Mouse (Mus musculus): ENCODE results near the gene Zkscan4. TPM values are rescaled to one million over a fixed set of nuclear protein-coding genes. Genes with fewer than 3 reads are reported as not detected.

Gene Zkscan4
- polyA plus RNA-seq, 2 experiments from 2014 or later: not detected

GRCm38 (mm10) chr13:21530136-21530535, 51.4 kb downstream of the Zkscan4 start:
- ATAC-seq: no peak

GRCm38 (mm10) chr13:21530781-21531201, 52.1 kb downstream of the Zkscan4 start, which contains the start of gene Zkscan8:
TSS of gene Zkscan8 (minus strand) at chr13:21531120.
- ATAC-seq: peak; percentile 99

Other genes with a start within 250 kb of the Zkscan4 start
- gene Gpx5, start 186.2 kb upstream of the Zkscan4 start, polyA plus RNA-seq (2017; shearing (Covaris generic)): not detected
- gene Gpx6, start 166.8 kb upstream of the Zkscan4 start, polyA plus RNA-seq (2017; shearing (Covaris generic)): not detected
- not detected for gene Olfr1367, start 132.0 kb upstream of the Zkscan4 start, polyA plus RNA-seq (2017; shearing (Covaris generic))
- gene Zscan12, start 116.1 kb upstream of the Zkscan4 start, polyA plus RNA-seq (2017; shearing (Covaris generic)): 10 to 100 TPM in 1 of 2 experiments, 1 to 10 TPM in 1; 7.7 to 10.6 TPM
- gene Zkscan3, start 76.2 kb upstream of the Zkscan4 start, polyA plus RNA-seq (2017; shearing (Covaris generic)): 10 to 100 TPM; 31.1 to 45.5 TPM
- gene Pgbd1, start 37.8 kb upstream of the Zkscan4 start, polyA plus RNA-seq (2017; shearing (Covaris generic)): 1 to 10 TPM; 1.3 to 1.7 TPM
- 10 to 100 TPM; 78.3 to 80.7 TPM for gene Zscan26, start 25.2 kb upstream of the Zkscan4 start, polyA plus RNA-seq (2017; shearing (Covaris generic))
- gene Nkapl, start 10.4 kb upstream of the Zkscan4 start, polyA plus RNA-seq (2017; shearing (Covaris generic)): under 1 TPM in 1 of 2 experiments, not detected in 1; 0.36 TPM
- gene Gm10065, start 534 bp downstream of the Zkscan4 start, polyA plus RNA-seq (2017; shearing (Covaris generic)): not detected
- gene AK157302, start 16.3 kb downstream of the Zkscan4 start, polyA plus RNA-seq (2017; shearing (Covaris generic)): under 1 TPM; 0.51 to 0.95 TPM
- gene Gm11273, start 22.5 kb downstream of the Zkscan4 start, polyA plus RNA-seq (2017; shearing (Covaris generic)): 10 to 100 TPM in 1 of 2 experiments, not detected in 1; 29.3 TPM
- gene Zkscan8, start 52.2 kb downstream of the Zkscan4 start, polyA plus RNA-seq (2017; shearing (Covaris generic)): 1 to 10 TPM; 5.2 to 6.1 TPM
- not detected for gene Olfr1366, start 63.9 kb downstream of the Zkscan4 start, polyA plus RNA-seq (2017; shearing (Covaris generic))
- gene Olfr1535, start 81.0 kb downstream of the Zkscan4 start, polyA plus RNA-seq (2017; shearing (Covaris generic)): under 1 TPM in 1 of 2 experiments, not detected in 1; 0.32 TPM
- gene Olfr1364, start 102.9 kb downstream of the Zkscan4 start, polyA plus RNA-seq (2017; shearing (Covaris generic)): not detected
- gene Olfr1362, start 135.1 kb downstream of the Zkscan4 start, polyA plus RNA-seq (2017; shearing (Covaris generic)): not detected
- not detected for gene Olfr11, start 163.6 kb downstream of the Zkscan4 start, polyA plus RNA-seq (2017; shearing (Covaris generic))
- not detected for gene Olfr1361, start 184.5 kb downstream of the Zkscan4 start, polyA plus RNA-seq (2017; shearing (Covaris generic))
- not detected for gene Olfr1360, start 198.5 kb downstream of the Zkscan4 start, polyA plus RNA-seq (2017; shearing (Covaris generic))
- gene Olfr1359, start 219.2 kb downstream of the Zkscan4 start, polyA plus RNA-seq (2017; shearing (Covaris generic)): not detected
- gene Hist1h2bl, start 237.2 kb downstream of the Zkscan4 start, polyA plus RNA-seq (2017; shearing (Covaris generic)): not detected
- gene Hist1h2ai, start 237.5 kb downstream of the Zkscan4 start, polyA plus RNA-seq (2017; shearing (Covaris generic)): 10 to 100 TPM in 1 of 2 experiments, not detected in 1; 41.5 TPM
- 1 to 10 TPM; 2.1 to 2.5 TPM for gene Hist1h3h, start 238.8 kb downstream of the Zkscan4 start, polyA plus RNA-seq (2017; shearing (Covaris generic))
- 1 to 10 TPM; 1.8 to 2.5 TPM for gene Hist1h2bm, start 243.1 kb downstream of the Zkscan4 start, polyA plus RNA-seq (2017; shearing (Covaris generic))

Data from CD4-positive, CD25-positive, alpha-beta regulatory T cell, adult 4 months (primary cell).